Mouse (Mus musculus) kidney, adult 2 months (tissue): ENCODE measurements around the gene Rwdd4a. TPM values are rescaled to one million over a fixed set of nuclear protein-coding genes. Genes with fewer than 3 reads are reported as not detected.

Experiments
- DNase-seq: peaks from one replicate; pipeline ENCODE4 v3.0.0; 2021
- H3K27ac ChIP-seq: fragments of 200-500 bp; 2 replicates; pipeline ENCODE4 v1.5.1; 2012; ENCODE audit warnings: low read depth, low read length, control low read depth, inconsistent platforms; ENCODE audit not compliant: insufficient read depth
- H3K27me3 ChIP-seq: fragments of 200-500 bp; replicated peaks from 2 replicates; pipeline ENCODE4 v1.6.1; 2012; ENCODE audit warnings: mild to moderate bottlenecking, moderate library complexity, low read length, inconsistent platforms; ENCODE audit not compliant: control insufficient read depth, insufficient read depth
- H3K36me3 ChIP-seq: fragments of 200-500 bp; 2 replicates; pipeline ENCODE4 v1.6.1; 2012; ENCODE audit warnings: mild to moderate bottlenecking, moderate library complexity, low read length, inconsistent platforms; ENCODE audit not compliant: control insufficient read depth, insufficient read depth
- H3K4me1 ChIP-seq: fragments of 200-500 bp; 2 replicates; pipeline ENCODE4 v1.6.1; 2011; ENCODE audit warnings: low read length; ENCODE audit not compliant: control insufficient read depth, insufficient read depth
- H3K4me3 ChIP-seq: fragments of 200-500 bp; 2 replicates; pipeline ENCODE4 v1.5.1; 2011; ENCODE audit warnings: mild to moderate bottlenecking, low read depth, low read length, control low read depth; ENCODE audit not compliant: insufficient read depth
- CTCF ChIP-seq: fragments of 200-500 bp; conservative IDR thresholded peaks from 2 replicates; pipeline ENCODE4 v1.5.1; 2011; ENCODE audit warnings: low read depth, mild to moderate bottlenecking, control low read depth, low read length, moderate library complexity, mixed read lengths; ENCODE audit not compliant: insufficient read depth, insufficient read length
- POLR2A ChIP-seq: fragments of 200-500 bp; IDR thresholded peaks from one replicate; pipeline ENCODE4 v1.6.1; 2011; ENCODE audit warnings: low read depth, low read length, control low read depth
- WGBS: fragments of 180-500 bp; shearing (Covaris S2); methylation state at CpG from one replicate; pipeline ENCODE4 v1.1.7; 2018; 5-methylcytosine and 5-hydroxymethylcytosine counted together
- polyA plus RNA-seq: library from polyadenylated mRNA; depleted of rRNA; stranded (reverse); fragments of >200 nt; gene quantifications from 2 replicates; pipeline ENCODE4 v1.2.3, GENCODE M21; 2012

Gene Rwdd4a
- polyA plus RNA-seq, 1 experiment = 16.8 TPM

DNA sequence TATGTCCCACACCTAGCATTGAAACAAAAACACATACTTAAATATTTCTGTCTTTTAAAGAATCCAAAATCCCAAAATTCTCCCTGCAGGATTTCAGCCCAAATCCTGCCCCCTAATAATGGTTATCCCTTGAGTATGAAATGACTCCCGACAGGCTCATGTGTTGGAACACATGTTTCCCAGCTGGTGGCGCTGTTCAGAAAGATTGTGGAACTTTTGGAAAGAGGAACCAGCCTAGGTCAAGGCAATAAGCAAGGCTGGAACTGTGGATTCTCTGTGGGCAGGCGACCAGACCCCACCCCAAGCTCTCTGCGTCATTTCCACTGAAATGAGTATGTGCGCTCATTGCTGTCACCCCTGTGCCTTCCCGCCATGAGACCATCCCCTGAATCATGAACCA is 20.1 kb downstream of the Rwdd4a start:
- H3K4me3 ChIP-seq = no peak overlapping the region
- no peaks in the 10 kb centered on the region for H3K4me1 ChIP-seq
- TF ChIP-seq CTCF (peak; percentile 52), POLR2A (no peak)
- H3K36me3 ChIP-seq = peaks cover 4% of the 10 kb centered on the region
- WGBS = 89% methylated on average over 6 of the region's 6 CpGs
- no peaks in the 10 kb centered on the region for H3K27me3 ChIP-seq
- no peak overlapping the region for H3K27ac ChIP-seq
- DNase-seq = peak; percentile 17

DNA sequence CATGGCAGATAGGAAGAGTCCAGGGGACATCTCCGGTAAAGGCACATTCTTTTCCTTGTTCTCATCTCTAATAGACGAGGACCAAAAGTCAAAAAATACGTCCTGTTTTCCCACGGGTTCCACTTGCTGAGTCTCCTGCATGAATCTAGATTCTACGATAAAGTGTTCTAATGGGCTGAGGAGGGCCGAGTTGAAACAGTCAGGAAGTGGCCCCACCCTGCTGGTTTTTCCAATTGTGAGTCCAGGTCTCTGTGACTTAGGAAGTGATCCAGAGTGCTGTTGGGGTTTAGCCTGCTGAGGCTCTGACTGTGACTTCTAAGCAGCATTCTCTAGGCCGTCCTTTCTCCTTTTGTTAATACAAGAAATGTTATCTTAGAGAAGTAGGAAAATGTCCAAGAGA is 23.0 kb downstream of the Rwdd4a start:
- H3K4me3 ChIP-seq = no peak overlapping the region
- TF ChIP-seq POLR2A = no peak
- no peaks in the 10 kb centered on the region for H3K4me1 ChIP-seq
- no peak overlapping the region; the same call in 1 of the 2 replicates for H3K27ac ChIP-seq
- WGBS = 64% methylated on average over 7 of the region's 7 CpGs
- H3K27me3 ChIP-seq = no peaks in the 10 kb centered on the region
- DNase-seq = peak; percentile 19
- H3K36me3 ChIP-seq = no peaks in the 10 kb centered on the region; the same call in 1 of the 2 replicates

DNA sequence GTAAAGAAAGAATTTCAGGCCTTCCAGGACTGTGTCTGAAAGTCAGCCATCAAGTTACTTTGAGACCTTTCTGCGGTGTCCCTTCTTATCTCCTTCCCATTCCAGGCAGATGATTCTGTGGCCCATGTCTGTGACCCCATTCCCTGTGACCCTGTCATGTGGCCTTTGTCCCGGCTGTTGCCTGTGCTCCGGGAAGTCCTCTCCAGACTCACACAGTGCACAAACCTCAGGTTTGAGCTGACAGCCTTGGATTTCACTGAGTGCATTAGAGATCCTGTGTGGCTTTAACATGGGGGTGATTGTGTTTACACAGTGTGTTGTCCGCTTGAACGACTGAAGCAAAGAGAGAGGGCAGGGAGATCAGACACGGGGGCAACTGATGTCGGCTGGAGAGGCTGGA is 24.8 kb downstream of the Rwdd4a start:
- WGBS = 49% methylated on average over 7 of the region's 7 CpGs
- Histone ChIP-seq H3K27ac (no peak overlapping the region), H3K4me1 (no peaks in the 10 kb centered on the region), H3K27me3 (no peaks in the 10 kb centered on the region), H3K36me3 (no peaks in the 10 kb centered on the region), H3K4me3 (no peak overlapping the region)
- no peak for TF ChIP-seq CTCF
- TF ChIP-seq POLR2A = no peak
- no peak for DNase-seq

DNA sequence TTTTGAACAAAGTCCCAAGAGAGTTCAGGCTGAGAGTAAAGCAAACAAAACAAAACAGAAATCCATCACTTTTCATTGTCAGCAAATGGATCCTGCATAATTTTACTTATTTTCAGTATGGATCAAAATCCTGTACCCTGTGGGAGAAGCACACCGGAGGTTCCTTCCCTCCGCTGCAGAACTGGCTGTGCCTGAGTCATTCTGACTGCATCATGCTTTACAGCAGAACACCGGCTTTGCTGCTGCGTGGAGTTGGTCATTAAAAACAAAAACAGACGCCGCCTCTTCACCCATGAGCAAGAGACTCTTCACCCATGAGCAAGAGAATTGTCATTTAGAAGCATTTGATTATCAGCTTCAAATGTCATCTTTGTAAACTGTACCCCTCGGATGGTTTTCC is 27.3 kb downstream of the Rwdd4a start:
- Histone ChIP-seq H3K4me3 (no peak overlapping the region), H3K27ac (no peak overlapping the region), H3K4me1 (no peaks in the 10 kb centered on the region), H3K36me3 (no peaks in the 10 kb centered on the region), H3K27me3 (no peaks in the 10 kb centered on the region)
- TF ChIP-seq POLR2A = no peak
- no peak for TF ChIP-seq CTCF
- 75% methylated on average over 7 of the region's 7 CpGs for WGBS
- no peak for DNase-seq

DNA sequence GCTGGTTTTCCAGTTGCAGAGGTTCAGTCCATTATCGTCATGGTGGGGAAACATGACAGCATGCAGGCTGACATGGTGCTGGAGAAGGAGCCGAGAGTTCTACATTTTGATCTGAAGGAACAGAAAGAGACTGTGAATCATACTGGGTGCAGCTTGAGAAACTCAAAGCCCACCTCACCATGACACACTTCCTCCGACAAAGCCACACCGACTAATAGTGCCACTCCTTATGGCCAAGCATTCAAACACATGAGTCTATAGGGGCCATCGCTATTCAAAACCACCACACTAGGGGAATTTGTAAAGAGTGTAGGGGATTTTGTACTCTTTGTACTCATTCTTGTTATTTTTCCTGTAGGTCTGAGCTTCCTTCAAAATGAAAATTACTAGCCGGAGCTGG is 33.1 kb downstream of the Rwdd4a start:
- no peak for DNase-seq
- 93% methylated on average over 6 of the region's 6 CpGs for WGBS

DNA sequence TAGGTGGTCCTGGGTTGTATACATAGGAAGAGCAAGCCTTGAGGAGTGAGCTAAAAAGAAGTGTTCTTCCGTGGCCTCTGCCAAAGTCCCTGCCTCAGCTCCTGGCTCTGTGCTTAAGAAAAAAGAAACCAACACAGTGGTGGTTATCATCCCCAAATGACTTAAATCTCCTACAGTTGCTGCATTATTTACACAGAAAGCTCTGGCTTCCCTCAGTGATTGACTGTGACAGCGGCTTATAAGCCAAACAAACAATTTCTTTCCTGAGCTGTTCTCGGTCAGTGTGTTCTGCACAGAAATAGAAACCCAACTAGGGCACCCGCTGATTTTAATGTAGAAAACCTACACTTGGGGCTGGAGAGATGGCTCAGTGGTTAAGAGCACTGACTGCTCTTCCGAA is 34.6 kb downstream of the Rwdd4a start:
- Histone ChIP-seq H3K36me3 (no peaks in the 10 kb centered on the region), H3K27me3 (no peaks in the 10 kb centered on the region), H3K27ac (no peak overlapping the region), H3K4me3 (no peak overlapping the region), H3K4me1 (no peaks in the 10 kb centered on the region)
- TF ChIP-seq POLR2A (no peak), CTCF (no peak)
- WGBS = 81% methylated on average over 5 of the region's 5 CpGs
- no peak for DNase-seq

More for the DNA sequence above, 33.1 kb downstream of the Rwdd4a start:
- Histone ChIP-seq H3K4me3 (no peak overlapping the region), H3K27ac (no peak overlapping the region), H3K27me3 (no peaks in the 10 kb centered on the region), H3K36me3 (no peaks in the 10 kb centered on the region), H3K4me1 (no peaks in the 10 kb centered on the region)
- TF ChIP-seq CTCF (no peak), POLR2A (no peak)

DNA sequence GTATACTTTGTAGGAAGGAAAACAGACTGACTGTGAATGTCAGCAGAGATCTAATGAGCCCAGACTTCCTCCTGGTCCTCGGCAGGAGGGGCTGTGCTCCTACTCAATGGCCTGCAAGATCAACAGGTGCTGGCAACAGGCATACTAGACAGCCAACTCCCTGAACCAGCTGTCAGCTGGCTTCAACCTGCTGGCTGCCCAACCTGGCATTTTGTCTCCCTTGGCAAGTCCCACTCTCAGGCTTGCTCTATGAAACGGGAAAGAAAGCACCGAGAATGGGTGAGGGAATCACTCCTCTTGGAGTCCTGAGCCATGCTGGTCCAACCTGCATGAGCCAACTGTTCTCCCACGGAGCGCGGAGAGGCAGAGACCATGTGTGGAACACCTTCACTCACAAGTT is 36.7 kb downstream of the Rwdd4a start:
- Histone ChIP-seq H3K4me1 (no peaks in the 10 kb centered on the region), H3K4me3 (no peak overlapping the region), H3K36me3 (no peaks in the 10 kb centered on the region), H3K27me3 (no peaks in the 10 kb centered on the region), H3K27ac (no peak overlapping the region)
- TF ChIP-seq CTCF = no peak
- DNase-seq = no peak
- 84% methylated on average over 6 of the region's 6 CpGs for WGBS

DNA sequence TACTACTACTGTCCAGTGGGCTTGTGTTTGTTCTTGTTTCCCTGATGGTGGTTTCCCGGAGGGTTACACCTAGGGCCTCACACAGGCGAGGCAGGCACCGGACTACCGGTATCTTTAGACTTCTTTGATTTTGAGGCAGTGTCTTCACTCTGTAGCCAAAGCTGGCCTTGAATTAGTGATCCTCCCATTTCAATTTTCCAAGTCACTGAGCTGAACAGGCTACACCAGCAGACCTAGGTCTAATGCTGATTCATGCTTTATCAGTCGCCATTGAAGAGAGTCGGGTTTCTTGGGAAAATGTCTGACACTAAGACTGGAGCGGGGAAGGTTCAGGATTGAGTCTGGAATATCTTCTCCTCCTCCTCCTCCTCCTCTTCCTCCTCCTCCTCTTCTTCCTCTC is 40.0 kb downstream of the Rwdd4a start:
- 61% methylated on average over 7 of the region's 7 CpGs for WGBS
- TF ChIP-seq POLR2A (no peak), CTCF (no peak)
- no peak for DNase-seq
- H3K27me3 ChIP-seq = no peaks in the 10 kb centered on the region
- H3K27ac ChIP-seq = no peak overlapping the region
- H3K36me3 ChIP-seq = no peaks in the 10 kb centered on the region
- H3K4me1 ChIP-seq = no peaks in the 10 kb centered on the region
- H3K4me3 ChIP-seq = no peak overlapping the region
